Mouse (Mus musculus) splenic B cell, adult 2 months (primary cell): ENCODE measurements around the gene Ubash3b.

Experiments
- DNase-seq: peaks from one replicate; pipeline ENCODE4 v3.0.0-alpha.2; 2011; ENCODE audit warnings: low read depth, low spot score
- H3K27me3 ChIP-seq: 2 replicates; pipeline ENCODE4 v1.6.1; 2012; ENCODE audit warnings: mild to moderate bottlenecking, low read length, moderate library complexity, mixed read lengths; ENCODE audit not compliant: control insufficient read depth, poor library complexity, insufficient read depth, severe bottlenecking
- H3K36me3 ChIP-seq: 2 replicates; pipeline ENCODE4 v1.6.1; 2012; ENCODE audit warnings: mild to moderate bottlenecking, low read length, moderate library complexity, mixed read lengths; ENCODE audit not compliant: control insufficient read depth, poor library complexity, insufficient read depth, severe bottlenecking

Gene Ubash3b

GRCm38 (mm10) chr9:41076150-41076549, 85.3 kb downstream of the Ubash3b start:
- no peaks in the 10 kb centered on the region for H3K36me3 ChIP-seq
- H3K27me3 ChIP-seq = no peaks in the 10 kb centered on the region
- no peak for DNase-seq

GRCm38 (mm10) chr9:41075528-41075927, 86.0 kb downstream of the Ubash3b start:
- Histone ChIP-seq H3K36me3 (no peaks in the 10 kb centered on the region), H3K27me3 (no peaks in the 10 kb centered on the region)
- DNase-seq = no peak

- Histone ChIP-seq H3K36me3 (no peaks in the 10 kb centered on the region), H3K27me3 (no peaks in the 10 kb centered on the region)
- DNase-seq = peak; percentile 79
These were observed 88.1 kb downstream of the Ubash3b start for GRCm38 (mm10) chr9:41073196-41074009.

GRCm38 (mm10) chr9:41072786-41073185, 88.7 kb downstream of the Ubash3b start:
- no peaks in the 10 kb centered on the region for H3K27me3 ChIP-seq
- peak; percentile 82 for DNase-seq

GRCm38 (mm10) chr9:41071906-41072511, 89.5 kb downstream of the Ubash3b start:
- Histone ChIP-seq H3K27me3 (no peaks in the 10 kb centered on the region), H3K36me3 (no peaks in the 10 kb centered on the region)
- DNase-seq = peak; percentile 72

More at GRCm38 (mm10) chr9:41072786-41073185, 88.7 kb downstream of the Ubash3b start:
- H3K36me3 ChIP-seq = no peaks in the 10 kb centered on the region

- H3K27me3 ChIP-seq = no peaks in the 10 kb centered on the region
- DNase-seq = peak; percentile 63
- H3K36me3 ChIP-seq = no peaks in the 10 kb centered on the region
These were observed 90.7 kb downstream of the Ubash3b start for GRCm38 (mm10) chr9:41070761-41071181.

GRCm38 (mm10) chr9:41069509-41069908, 92.0 kb downstream of the Ubash3b start:
- Histone ChIP-seq H3K36me3 (no peaks in the 10 kb centered on the region), H3K27me3 (no peaks in the 10 kb centered on the region)
- DNase-seq = no peak

GRCm38 (mm10) chr9:41061446-41061845, 100.1 kb downstream of the Ubash3b start:
- H3K36me3 ChIP-seq = no peaks in the 10 kb centered on the region
- H3K27me3 ChIP-seq = no peaks in the 10 kb centered on the region
- no peak for DNase-seq

- no peak for DNase-seq
- no peaks in the 10 kb centered on the region for H3K36me3 ChIP-seq
- H3K27me3 ChIP-seq = no peaks in the 10 kb centered on the region
These were observed 100.9 kb downstream of the Ubash3b start for GRCm38 (mm10) chr9:41060617-41061016.

- Histone ChIP-seq H3K27me3 (no peaks in the 10 kb centered on the region), H3K36me3 (no peaks in the 10 kb centered on the region)
- no peak for DNase-seq
These were observed 102.5 kb downstream of the Ubash3b start for GRCm38 (mm10) chr9:41058765-41059535.

GRCm38 (mm10) chr9:41054166-41054565, 107.3 kb downstream of the Ubash3b start:
- DNase-seq = no peak
- Histone ChIP-seq H3K27me3 (no peaks in the 10 kb centered on the region), H3K36me3 (no peaks in the 10 kb centered on the region)

- no peaks in the 10 kb centered on the region for H3K36me3 ChIP-seq
- no peaks in the 10 kb centered on the region for H3K27me3 ChIP-seq
- no peak for DNase-seq
These were observed 108.0 kb downstream of the Ubash3b start for GRCm38 (mm10) chr9:41053478-41053877.

GRCm38 (mm10) chr9:41051080-41051932, 110.2 kb downstream of the Ubash3b start:
- Histone ChIP-seq H3K36me3 (no peaks in the 10 kb centered on the region), H3K27me3 (no peaks in the 10 kb centered on the region)
- DNase-seq = no peak

GRCm38 (mm10) chr9:41050331-41051079, 111.0 kb downstream of the Ubash3b start:
- no peak for DNase-seq
- Histone ChIP-seq H3K27me3 (no peaks in the 10 kb centered on the region), H3K36me3 (no peaks in the 10 kb centered on the region)
